Mouse (Mus musculus): ENCODE measurements around the gene Krt17.

GRCm38 (mm10) chr11:100261235-100261605 is 391 bp upstream of the Krt17 start:
- no peak for TF ChIP-seq CTCF (IDR thresholded peaks at IDR 0.05; ENCODE audit: low read depth, low read length)
- no peak for TF ChIP-seq POLR2A (IDR thresholded peaks at IDR 0.05; ENCODE audit: extremely low read depth, insufficient read depth, low read length)

Measured in liver, adult 2 months (tissue).